Mouse (Mus musculus): Measurements from ENCODE around the gene Gm20855. TPM values are rescaled to one million over a fixed set of nuclear protein-coding genes. Genes with fewer than 3 reads are reported as not detected.
"Not testable (repeated sequence)": the region's sequence is repeated elsewhere in the genome, so short reads cannot be mapped to it uniquely, and the experiment has no call there.

Gm20855 gene
- not detected in 2 replicates for polyA plus RNA-seq (2015; fragmentation: Nextera tagmentation; extraction: Ambion mirVana)

- not testable (repeated sequence) for H3K9ac ChIP-seq, H3K36me3 ChIP-seq
- WGBS, result no CpG with 5 or more reads among the region's 6 CpGs
These were observed at the start of gene Gm20855 for GRCm38 (mm10) chrY:35131733-35132132. Gene Gm20855 (minus strand): TSS chrY:35131833.

More at GRCm38 (mm10) chrY:35131733-35132132, at the start of gene Gm20855:
- not testable (repeated sequence) for H3K27ac ChIP-seq; H3K9me3 ChIP-seq; H3K4me1 ChIP-seq (replicated peaks); ATAC-seq; H3K4me3 ChIP-seq (replicated peaks); H3K27me3 ChIP-seq (replicated peaks); H3K4me2 ChIP-seq (replicated peaks)
